Mouse (Mus musculus): Measurements from ENCODE around the gene Vps45. TPM values are rescaled to one million over a fixed set of nuclear protein-coding genes. Genes with fewer than 3 reads are reported as not detected.

Vps45 gene
- 33.6 and 34.9 TPM in 2 replicates for polyA plus RNA-seq (2015; fragmentation: Nextera tagmentation; extraction: Ambion mirVana)

- Histone ChIP-seq H3K36me3 (peaks cover 18% of the 10 kb centered on the region), H3K4me1 (peaks cover 17% of the 10 kb centered on the region), H3K9me3 (no peaks in the 10 kb centered on the region), H3K27me3 (replicated peaks) (no peaks in the 10 kb centered on the region), H3K27ac (replicated peaks) (peak within 1 kb of the TSS; percentile 89), H3K9ac (peak within 1 kb of the TSS; percentile 86), H3K4me3 (peak within 1 kb of the TSS; percentile 76), H3K4me2 (peak within 1 kb of the TSS; percentile 86)
- 2% methylated on average over 18 of the region's 18 CpGs for WGBS
- no peak; the same call in 1 of the 2 replicates for ATAC-seq (ENCODE audit: extremely low read depth, insufficient number of reproducible peaks, low FRiP score, low TSS enrichment)
Measured at GRCm38 (mm10) chr3:96058231-96058896, at the start of gene Vps45. Vps45 (minus strand) TSS chr3:96058466.

GRCm38 (mm10) chr3:96106151-96106550, 47.9 kb upstream of the Vps45 start:
- WGBS, result 81% methylated on average over 4 of the region's 4 CpGs
- no peaks in the 10 kb centered on the region for H3K9me3 ChIP-seq
- peak overlapping the region; percentile 89 for H3K4me2 ChIP-seq
- H3K9ac ChIP-seq, result no peak overlapping the region
- peak overlapping the region; percentile 93; the same call in 1 of the 2 replicates for H3K4me3 ChIP-seq
- peaks cover 13% of the 10 kb centered on the region for H3K36me3 ChIP-seq
- H3K27ac ChIP-seq (replicated peaks), result no peak overlapping the region
- no peak for ATAC-seq (ENCODE audit: extremely low read depth, insufficient number of reproducible peaks, low FRiP score, low TSS enrichment)
- H3K27me3 ChIP-seq (replicated peaks), result no peaks in the 10 kb centered on the region
- peaks cover 50% of the 10 kb centered on the region for H3K4me1 ChIP-seq

GRCm38 (mm10) chr3:96105232-96105747, 47.0 kb upstream of the Vps45 start:
- H3K4me2 ChIP-seq, result peak overlapping the region; percentile 89
- H3K9ac ChIP-seq, result peak overlapping the region; percentile 93
- peaks cover 50% of the 10 kb centered on the region for H3K4me1 ChIP-seq
- peak overlapping the region; percentile 93 for H3K4me3 ChIP-seq
- no peaks in the 10 kb centered on the region for H3K9me3 ChIP-seq
- no peak for ATAC-seq (ENCODE audit: extremely low read depth, insufficient number of reproducible peaks, low FRiP score, low TSS enrichment)
- WGBS, result 9% methylated on average over 10 of the region's 10 CpGs
- no peaks in the 10 kb centered on the region for H3K27me3 ChIP-seq (replicated peaks)
- H3K27ac ChIP-seq (replicated peaks), result peak overlapping the region; percentile 96
- peaks cover 13% of the 10 kb centered on the region for H3K36me3 ChIP-seq

GRCm38 (mm10) chr3:96104261-96105065, 46.2 kb upstream of the Vps45 start, which contains the start of gene Otud7b:
Otud7b (plus strand) TSS chr3:96104527.
- Histone ChIP-seq H3K27me3 (replicated peaks) (no peaks in the 10 kb centered on the region), H3K9ac (peak within 1 kb of the TSS; percentile 93), H3K4me3 (peak within 1 kb of the TSS; percentile 93), H3K9me3 (no peaks in the 10 kb centered on the region), H3K36me3 (peaks cover 13% of the 10 kb centered on the region), H3K4me2 (peak within 1 kb of the TSS; percentile 89), H3K27ac (replicated peaks) (peak within 1 kb of the TSS; percentile 96), H3K4me1 (peaks cover 50% of the 10 kb centered on the region)
- peak; percentile 93 for ATAC-seq (ENCODE audit: extremely low read depth, insufficient number of reproducible peaks, low FRiP score, low TSS enrichment)
- WGBS, result under 1% methylated on average over 84 of the region's 84 CpGs

- peak overlapping the region; percentile 93 for H3K9ac ChIP-seq
- peak overlapping the region; percentile 93 for H3K4me3 ChIP-seq
- H3K36me3 ChIP-seq, result peaks cover 7% of the 10 kb centered on the region; the same call in 1 of the 2 replicates
- WGBS, result under 1% methylated on average over 8 of the region's 8 CpGs
- no peaks in the 10 kb centered on the region for H3K9me3 ChIP-seq
- ATAC-seq (ENCODE audit: extremely low read depth, insufficient number of reproducible peaks, low FRiP score, low TSS enrichment), result no peak
- peak overlapping the region; percentile 96 for H3K27ac ChIP-seq (replicated peaks)
- peak overlapping the region; percentile 89 for H3K4me2 ChIP-seq
- peaks cover 52% of the 10 kb centered on the region for H3K4me1 ChIP-seq
- no peaks in the 10 kb centered on the region for H3K27me3 ChIP-seq (replicated peaks)
Measured at GRCm38 (mm10) chr3:96103901-96104260, 45.6 kb upstream of the Vps45 start.

- no peaks in the 10 kb centered on the region for H3K27me3 ChIP-seq (replicated peaks)
- no peaks in the 10 kb centered on the region for H3K36me3 ChIP-seq
- ATAC-seq (ENCODE audit: extremely low read depth, insufficient number of reproducible peaks, low FRiP score, low TSS enrichment), result no peak; the same call in 1 of the 2 replicates
- H3K9ac ChIP-seq, result peak overlapping the region; percentile 66
- peak overlapping the region; percentile 37 for H3K4me3 ChIP-seq
- H3K4me1 ChIP-seq, result peaks cover 51% of the 10 kb centered on the region
- WGBS, result 20% methylated on average over 14 of the region's 14 CpGs
- H3K4me2 ChIP-seq, result peak overlapping the region; percentile 64
- no peak overlapping the region for H3K27ac ChIP-seq (replicated peaks)
- H3K9me3 ChIP-seq, result no peaks in the 10 kb centered on the region
Measured at GRCm38 (mm10) chr3:96102100-96102872, 44.0 kb upstream of the Vps45 start.

- 37% methylated on average over 7 of the region's 7 CpGs for WGBS
- no peak overlapping the region for H3K27ac ChIP-seq (replicated peaks)
- no peak for ATAC-seq (ENCODE audit: extremely low read depth, insufficient number of reproducible peaks, low FRiP score, low TSS enrichment)
Measured at GRCm38 (mm10) chr3:96098616-96099267, 40.5 kb upstream of the Vps45 start.

GRCm38 (mm10) chr3:96098168-96098567, 39.9 kb upstream of the Vps45 start:
- no peak for ATAC-seq (ENCODE audit: extremely low read depth, insufficient number of reproducible peaks, low FRiP score, low TSS enrichment)
- H3K27me3 ChIP-seq (replicated peaks), result no peaks in the 10 kb centered on the region
- peaks cover 37% of the 10 kb centered on the region for H3K4me1 ChIP-seq
- H3K9me3 ChIP-seq, result no peaks in the 10 kb centered on the region
- no peak overlapping the region for H3K4me3 ChIP-seq
- no peaks in the 10 kb centered on the region for H3K36me3 ChIP-seq
- H3K27ac ChIP-seq (replicated peaks), result no peak overlapping the region
- no peak overlapping the region for H3K9ac ChIP-seq
- 63% methylated on average over 4 of the region's 4 CpGs for WGBS
- no peak overlapping the region for H3K4me2 ChIP-seq

More at GRCm38 (mm10) chr3:96098616-96099267, 40.5 kb upstream of the Vps45 start:
- H3K4me3 ChIP-seq, result no peak overlapping the region
- H3K27me3 ChIP-seq (replicated peaks), result no peaks in the 10 kb centered on the region
- no peak overlapping the region for H3K4me2 ChIP-seq
- no peak overlapping the region for H3K9ac ChIP-seq
- no peaks in the 10 kb centered on the region for H3K9me3 ChIP-seq
- H3K36me3 ChIP-seq, result no peaks in the 10 kb centered on the region
- peaks cover 37% of the 10 kb centered on the region for H3K4me1 ChIP-seq

- peak overlapping the region; percentile 34 for H3K4me3 ChIP-seq
- H3K27me3 ChIP-seq (replicated peaks), result no peaks in the 10 kb centered on the region
- WGBS, result 25% methylated on average over 13 of the region's 13 CpGs
- H3K4me2 ChIP-seq, result peak overlapping the region; percentile 66
- peak overlapping the region; percentile 58 for H3K9ac ChIP-seq
- H3K4me1 ChIP-seq, result peaks cover 26% of the 10 kb centered on the region
- peak overlapping the region; percentile 48; the same call in 1 of the 2 replicates for H3K27ac ChIP-seq (replicated peaks)
- no peaks in the 10 kb centered on the region for H3K9me3 ChIP-seq
- no peak; the same call in 1 of the 2 replicates for ATAC-seq (ENCODE audit: extremely low read depth, insufficient number of reproducible peaks, low FRiP score, low TSS enrichment)
- no peaks in the 10 kb centered on the region for H3K36me3 ChIP-seq
Measured at GRCm38 (mm10) chr3:96094203-96094602, 35.9 kb upstream of the Vps45 start.

- H3K4me1 ChIP-seq, result peaks cover 20% of the 10 kb centered on the region
- H3K36me3 ChIP-seq, result no peaks in the 10 kb centered on the region
- peak overlapping the region; percentile 48 for H3K27ac ChIP-seq (replicated peaks)
- H3K9ac ChIP-seq, result peak overlapping the region; percentile 58
- peak overlapping the region; percentile 66 for H3K4me2 ChIP-seq
- peak overlapping the region; percentile 34 for H3K4me3 ChIP-seq
- 40% methylated on average over 13 of the region's 13 CpGs for WGBS
- no peaks in the 10 kb centered on the region for H3K27me3 ChIP-seq (replicated peaks)
- ATAC-seq (ENCODE audit: extremely low read depth, insufficient number of reproducible peaks, low FRiP score, low TSS enrichment), result no peak
- no peaks in the 10 kb centered on the region for H3K9me3 ChIP-seq
Measured at GRCm38 (mm10) chr3:96093509-96093908, 35.2 kb upstream of the Vps45 start.

All from heart, embryonic 13.5 days (tissue).